Mouse (Mus musculus) ES-Bruce4 (cell line): Measurements from ENCODE around the gene Pde4d. TPM values are rescaled to one million over a fixed set of nuclear protein-coding genes. Genes with fewer than 3 reads are reported as not detected.
A peak's percentile ranks its signal among the peaks of the same experiment; 100 is the strongest.

ENCODE experiments used
- H3K27ac ChIP-seq: 2 replicates; pipeline ENCODE4 v1.5.1; 2012; ENCODE audit warnings: low read length, inconsistent platforms; ENCODE audit not compliant: insufficient read depth
- H3K27me3 ChIP-seq: 2 replicates; pipeline ENCODE4 v1.6.1; 2012; ENCODE audit warnings: mild to moderate bottlenecking, low read length, inconsistent platforms; ENCODE audit not compliant: control insufficient read depth, poor library complexity, insufficient read depth, severe bottlenecking
- H3K36me3 ChIP-seq: 2 replicates; pipeline ENCODE4 v1.6.1; 2012; ENCODE audit warnings: inconsistent platforms, mild to moderate bottlenecking, low read length, moderate library complexity; ENCODE audit not compliant: control insufficient read depth, poor library complexity, insufficient read depth, severe bottlenecking
- H3K4me1 ChIP-seq: one replicate; pipeline ENCODE4 v1.8.1; 2011; ENCODE audit warnings: low read length; ENCODE audit not compliant: control insufficient read depth, insufficient read depth
- H3K4me3 ChIP-seq: 2 replicates; pipeline ENCODE4 v1.5.1; 2011; ENCODE audit warnings: low read depth, mild to moderate bottlenecking, low read length
- H3K9ac ChIP-seq: 2 replicates; pipeline ENCODE4 v1.6.1; 2012; ENCODE audit warnings: low read depth, mild to moderate bottlenecking, inconsistent platforms; ENCODE audit not compliant: poor library complexity, severe bottlenecking
- H3K9me3 ChIP-seq: replicated peaks from 2 replicates; pipeline ENCODE4 v1.6.1; 2012; ENCODE audit warnings: mild to moderate bottlenecking, low read length, inconsistent platforms; ENCODE audit not compliant: control insufficient read depth, poor library complexity, insufficient read depth, severe bottlenecking
- CTCF ChIP-seq: IDR thresholded peaks from one replicate; pipeline ENCODE4 v1.8.1; 2011; ENCODE audit warnings: low read depth, low read length
- EP300 ChIP-seq: IDR thresholded peaks from 2 replicates; pipeline ENCODE4 v1.6.1; 2011; ENCODE audit warnings: low read depth, low read length; ENCODE audit not compliant: insufficient read depth
- POLR2A ChIP-seq: IDR thresholded peaks from one replicate; pipeline ENCODE4 v1.8.1; 2011; ENCODE audit warnings: low read length; ENCODE audit not compliant: insufficient read depth
- polyA plus RNA-seq: library from polyadenylated mRNA; stranded (reverse); fragments of >200 nt; gene quantifications from 2 replicates; pipeline ENCODE4 v1.2.4, GENCODE M21; 2011; ENCODE audit warnings: low read depth; ENCODE audit not compliant: missing spikeins, insufficient read depth, insufficient read length

The Pde4d gene
- polyA plus RNA-seq, 1 experiment: 5.0 TPM

GRCm38 (mm10) chr13:109902855-109903763 lies 1453.4 kb downstream of the Pde4d start:
- Histone ChIP-seq H3K4me1 (peaks cover 3% of the 10 kb centered on the region), H3K36me3 (no peaks in the 10 kb centered on the region), H3K9ac (peak overlapping the region; percentile 83), H3K27me3 (no peaks in the 10 kb centered on the region), H3K4me3 (peak overlapping the region; percentile 87), H3K9me3 (no peaks in the 10 kb centered on the region), H3K27ac (no peak overlapping the region)
- peak; percentile 17 for TF ChIP-seq CTCF
- no peak for TF ChIP-seq EP300

- peak overlapping the region; percentile 83; the same call in 1 of the 2 replicates for H3K9ac ChIP-seq
- H3K9me3 ChIP-seq: no peaks in the 10 kb centered on the region
- peak overlapping the region; percentile 87 for H3K4me3 ChIP-seq
- H3K27me3 ChIP-seq: no peaks in the 10 kb centered on the region
- TF ChIP-seq CTCF: no peak
- no peak for TF ChIP-seq POLR2A
- TF ChIP-seq EP300: no peak
- no peaks in the 10 kb centered on the region for H3K36me3 ChIP-seq
- H3K27ac ChIP-seq: no peak overlapping the region
- peaks cover 2% of the 10 kb centered on the region for H3K4me1 ChIP-seq
Observed at GRCm38 (mm10) chr13:109903764-109904510, 1454.2 kb downstream of the Pde4d start.

GRCm38 (mm10) chr13:109906342-109906888 lies 1456.7 kb downstream of the Pde4d start:
- no peaks in the 10 kb centered on the region for H3K27me3 ChIP-seq
- peaks cover 2% of the 10 kb centered on the region for H3K4me1 ChIP-seq
- H3K27ac ChIP-seq: no peak overlapping the region
- no peak overlapping the region for H3K9ac ChIP-seq
- peaks cover 4% of the 10 kb centered on the region; the same call in 1 of the 2 replicates for H3K9me3 ChIP-seq
- H3K4me3 ChIP-seq: no peak overlapping the region
- no peak for TF ChIP-seq CTCF
- TF ChIP-seq EP300: no peak
- no peaks in the 10 kb centered on the region for H3K36me3 ChIP-seq

GRCm38 (mm10) chr13:109907634-109908033 lies 1457.9 kb downstream of the Pde4d start:
- Histone ChIP-seq H3K4me1 (no peaks in the 10 kb centered on the region), H3K4me3 (no peak overlapping the region), H3K27me3 (no peaks in the 10 kb centered on the region), H3K27ac (no peak overlapping the region), H3K9ac (no peak overlapping the region), H3K36me3 (no peaks in the 10 kb centered on the region), H3K9me3 (peaks cover 4% of the 10 kb centered on the region; the same call in 1 of the 2 replicates)
- TF ChIP-seq EP300 (no peak), POLR2A (no peak), CTCF (peak; percentile 72)

GRCm38 (mm10) chr13:109908386-109908785 lies 1458.6 kb downstream of the Pde4d start:
- Histone ChIP-seq H3K4me3 (no peak overlapping the region), H3K27me3 (no peaks in the 10 kb centered on the region), H3K9ac (no peak overlapping the region), H3K9me3 (peaks cover 4% of the 10 kb centered on the region; the same call in 1 of the 2 replicates), H3K4me1 (no peaks in the 10 kb centered on the region), H3K36me3 (no peaks in the 10 kb centered on the region), H3K27ac (no peak overlapping the region)
- TF ChIP-seq CTCF (no peak), EP300 (no peak), POLR2A (no peak)
